Mouse (Mus musculus) limb, embryonic 11.5 days (tissue): ENCODE measurements around the gene Kcnk4. TPM values are rescaled to one million over a fixed set of nuclear protein-coding genes. Genes with fewer than 3 reads are reported as not detected.

Experiments used
- ATAC-seq: fragments of 200-750 bp; cut with Nextera tagmentation; 2 replicates; pipeline ENCODE4 v1.8.0; 2017; ENCODE audit warnings: low read depth; ENCODE audit not compliant: insufficient number of reproducible peaks, low FRiP score, low TSS enrichment
- DNase-seq: peaks from one replicate; pipeline ENCODE4 v3.0.0-alpha.2; 2015; ENCODE audit warnings: low spot score
- H3K27ac ChIP-seq: fragments of 300-500 bp; sonication (generic); replicated peaks from 2 replicates; pipeline ENCODE4 v1.5.1; 2014; ENCODE audit warnings: low read depth, mild to moderate bottlenecking, low read length
- H3K27me3 ChIP-seq: fragments of 300-500 bp; sonication (generic); 2 replicates; pipeline ENCODE4 v1.6.1; 2014; ENCODE audit warnings: mild to moderate bottlenecking, low read length, mixed read lengths; ENCODE audit not compliant: control insufficient read depth, insufficient read depth
- H3K36me3 ChIP-seq: fragments of 300-500 bp; sonication (generic); 2 replicates; pipeline ENCODE4 v1.6.1; 2014; ENCODE audit warnings: mild to moderate bottlenecking, low read length, moderate library complexity, mixed read lengths; ENCODE audit not compliant: control insufficient read depth, insufficient read depth
- H3K4me1 ChIP-seq: fragments of 300-500 bp; sonication (generic); 2 replicates; pipeline ENCODE4 v1.6.1; 2014; ENCODE audit warnings: low read length, mixed read lengths; ENCODE audit not compliant: control insufficient read depth, insufficient read depth
- H3K4me2 ChIP-seq: fragments of 300-500 bp; sonication (generic); 2 replicates; pipeline ENCODE4 v1.6.1; 2014; ENCODE audit warnings: low read depth, mild to moderate bottlenecking, moderate library complexity; ENCODE audit not compliant: severe bottlenecking
- H3K4me3 ChIP-seq: fragments of 300-500 bp; sonication (generic); 2 replicates; pipeline ENCODE4 v1.5.1; 2014; ENCODE audit warnings: low read depth, low read length
- H3K9ac ChIP-seq: fragments of 300-500 bp; sonication (generic); 2 replicates; pipeline ENCODE4 v1.6.1; 2014; ENCODE audit warnings: mild to moderate bottlenecking, low read length
- H3K9me3 ChIP-seq: fragments of 300-500 bp; sonication (generic); 2 replicates; pipeline ENCODE4 v1.6.1; 2016; ENCODE audit warnings: low read length; ENCODE audit not compliant: control insufficient read depth
- WGBS: fragments of 180-500 bp; shearing (Covaris S2); extraction: QIAGEN DNeasy Blood & Tissue Kit; methylation state at CpG from one replicate; pipeline ENCODE4 v1.1.7; 2014; 5-methylcytosine and 5-hydroxymethylcytosine counted together
- polyA plus RNA-seq: library from polyadenylated mRNA; unstranded; fragments of >200 nt; fragmentation: Nextera tagmentation; extraction: Ambion mirVana; gene quantifications from 2 replicates; pipeline ENCODE4 v1.2.1, GENCODE M21; 2014

Gene Kcnk4
- polyA plus RNA-seq, 1 experiment from 2014 or later: 0.31 TPM

GRCm38 (mm10) chr19:6970460-6971085 lies 36.3 kb upstream of the Kcnk4 start:
- Histone ChIP-seq H3K9me3 (no peaks in the 10 kb centered on the region), H3K4me2 (peak overlapping the region; percentile 69), H3K36me3 (peaks cover 2% of the 10 kb centered on the region; the same call in 1 of the 2 replicates), H3K27me3 (no peaks in the 10 kb centered on the region; the same call in 1 of the 2 replicates), H3K9ac (no peak overlapping the region), H3K4me3 (peak overlapping the region; percentile 58), H3K27ac (0 out of 2 replicates have a peak overlapping the region, but pooled peaks have one; percentile 8), H3K4me1 (peaks cover 27% of the 10 kb centered on the region)
- no peak for DNase-seq
- ATAC-seq: no peak
- WGBS: 23% methylated on average over 11 of the region's 11 CpGs

- Histone ChIP-seq H3K9me3 (no peaks in the 10 kb centered on the region), H3K4me2 (peak overlapping the region; percentile 69), H3K27me3 (no peaks in the 10 kb centered on the region; the same call in 1 of the 2 replicates), H3K9ac (peak overlapping the region; percentile 73), H3K4me3 (peak overlapping the region; percentile 58), H3K36me3 (peaks cover 2% of the 10 kb centered on the region; the same call in 1 of the 2 replicates), H3K4me1 (peaks cover 27% of the 10 kb centered on the region), H3K27ac (no peak overlapping the region)
- WGBS: 0% methylated on average over 55 of the region's 55 CpGs
- DNase-seq (peak; percentile 80), ATAC-seq (peak; percentile 58; the same call in 1 of the 2 replicates)
Measured at GRCm38 (mm10) chr19:6969665-6970381, 35.5 kb upstream of the Kcnk4 start.

GRCm38 (mm10) chr19:6969291-6969664 lies 35.0 kb upstream of the Kcnk4 start:
- H3K4me1 ChIP-seq: peaks cover 27% of the 10 kb centered on the region

GRCm38 (mm10) chr19:6968491-6969271 lies 34.4 kb upstream of the Kcnk4 start:
- DNase-seq (no peak), ATAC-seq (no peak)
- peak overlapping the region; percentile 69 for H3K4me2 ChIP-seq
- peak overlapping the region; percentile 73 for H3K9ac ChIP-seq
- no peaks in the 10 kb centered on the region; the same call in 1 of the 2 replicates for H3K27me3 ChIP-seq
- WGBS: 11% methylated on average over 15 of the region's 15 CpGs
- peak overlapping the region; percentile 58 for H3K4me3 ChIP-seq
- no peaks in the 10 kb centered on the region for H3K9me3 ChIP-seq
- H3K36me3 ChIP-seq: peaks cover 2% of the 10 kb centered on the region; the same call in 1 of the 2 replicates
- no peak overlapping the region for H3K27ac ChIP-seq
- H3K4me1 ChIP-seq: peaks cover 27% of the 10 kb centered on the region

More at GRCm38 (mm10) chr19:6969291-6969664, 35.0 kb upstream of the Kcnk4 start:
- Histone ChIP-seq H3K36me3 (peaks cover 2% of the 10 kb centered on the region; the same call in 1 of the 2 replicates), H3K4me3 (peak overlapping the region; percentile 58), H3K9ac (peak overlapping the region; percentile 73), H3K9me3 (no peaks in the 10 kb centered on the region), H3K27me3 (no peaks in the 10 kb centered on the region; the same call in 1 of the 2 replicates), H3K4me2 (peak overlapping the region; percentile 69), H3K27ac (no peak overlapping the region)
- ATAC-seq (0 out of 2 replicates have a peak, but pooled peaks have one; percentile 5), DNase-seq (no peak)
- WGBS: 1% methylated on average over 20 of the region's 20 CpGs

- Histone ChIP-seq H3K27me3 (no peaks in the 10 kb centered on the region), H3K9me3 (no peaks in the 10 kb centered on the region), H3K4me1 (peaks cover 9% of the 10 kb centered on the region; the same call in 1 of the 2 replicates), H3K9ac (no peak overlapping the region), H3K36me3 (peaks cover 5% of the 10 kb centered on the region; the same call in 1 of the 2 replicates), H3K27ac (no peak overlapping the region), H3K4me2 (no peak overlapping the region), H3K4me3 (no peak overlapping the region)
- ATAC-seq (no peak), DNase-seq (no peak)
- WGBS: 85% methylated on average over 10 of the region's 10 CpGs
Measured at GRCm38 (mm10) chr19:6956461-6956860, 22.1 kb upstream of the Kcnk4 start.

- Histone ChIP-seq H3K27ac (no peak overlapping the region), H3K9me3 (no peaks in the 10 kb centered on the region), H3K4me1 (peaks cover 9% of the 10 kb centered on the region; the same call in 1 of the 2 replicates), H3K4me3 (no peak overlapping the region), H3K9ac (no peak overlapping the region), H3K27me3 (no peaks in the 10 kb centered on the region), H3K36me3 (peaks cover 5% of the 10 kb centered on the region; the same call in 1 of the 2 replicates), H3K4me2 (no peak overlapping the region)
- DNase-seq (no peak), ATAC-seq (no peak)
- WGBS: 67% methylated on average over 7 of the region's 7 CpGs
Measured at GRCm38 (mm10) chr19:6955424-6955823, 21.1 kb upstream of the Kcnk4 start.

DNA sequence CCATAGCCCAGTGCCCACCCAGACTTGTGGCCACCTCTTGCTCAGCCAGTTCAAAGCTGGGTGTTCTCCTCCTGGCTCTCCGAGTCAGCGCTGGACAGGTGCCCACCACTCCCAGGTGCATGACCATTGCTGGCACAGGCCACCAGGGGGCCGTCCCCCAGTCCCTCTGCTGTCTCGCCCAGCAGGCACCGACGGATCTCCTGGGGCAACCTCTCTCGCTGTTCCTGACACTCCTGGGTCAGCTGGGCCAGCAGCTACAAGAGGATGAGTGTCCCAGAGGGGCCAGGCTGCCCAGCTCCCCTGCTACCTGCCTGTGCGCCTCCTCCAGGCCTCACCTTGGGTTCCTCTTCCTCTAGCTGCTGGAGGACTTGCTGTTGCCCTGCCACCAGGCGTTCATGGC lies 19.7 kb upstream of the Kcnk4 start:
- Histone ChIP-seq H3K27ac (no peak overlapping the region), H3K9ac (no peak overlapping the region), H3K27me3 (no peaks in the 10 kb centered on the region), H3K9me3 (no peaks in the 10 kb centered on the region), H3K36me3 (peaks cover 5% of the 10 kb centered on the region; the same call in 1 of the 2 replicates), H3K4me3 (no peak overlapping the region), H3K4me1 (peaks cover 9% of the 10 kb centered on the region; the same call in 1 of the 2 replicates), H3K4me2 (0 out of 2 replicates have a peak overlapping the region, but pooled peaks have one; percentile 2)
- DNase-seq (peak; percentile 39), ATAC-seq (no peak)
- 55% methylated on average over 9 of the region's 9 CpGs for WGBS

GRCm38 (mm10) chr19:6952712-6953037 lies 18.4 kb upstream of the Kcnk4 start:
- H3K27ac ChIP-seq: no peak overlapping the region; the same call in 1 of the 2 replicates
- H3K4me2 ChIP-seq: peak overlapping the region; percentile 79
- 11% methylated on average over 3 of the region's 3 CpGs for WGBS
- no peak overlapping the region; the same call in 1 of the 2 replicates for H3K9ac ChIP-seq
- peak overlapping the region; percentile 63; the same call in 1 of the 2 replicates for H3K4me3 ChIP-seq
- H3K27me3 ChIP-seq: no peaks in the 10 kb centered on the region
- peaks cover 5% of the 10 kb centered on the region; the same call in 1 of the 2 replicates for H3K36me3 ChIP-seq
- ATAC-seq (no peak), DNase-seq (no peak)
- H3K4me1 ChIP-seq: peaks cover 9% of the 10 kb centered on the region; the same call in 1 of the 2 replicates
- no peaks in the 10 kb centered on the region for H3K9me3 ChIP-seq
